Mouse (Mus musculus) cortical plate, adult 2 months (tissue): ENCODE data around the gene Arl5c. TPM values are rescaled to one million over a fixed set of nuclear protein-coding genes. Genes with fewer than 3 reads are reported as not detected.

ENCODE experiments used
- H3K27ac ChIP-seq: fragments of 200-500 bp; 2 replicates; pipeline ENCODE4 v1.5.1; 2012; ENCODE audit warnings: low read length, control low read depth, inconsistent platforms; ENCODE audit not compliant: insufficient read depth
- H3K4me1 ChIP-seq: fragments of 200-500 bp; 2 replicates; pipeline ENCODE4 v1.6.1; 2011; ENCODE audit warnings: low read length; ENCODE audit not compliant: control insufficient read depth, insufficient read depth
- H3K4me3 ChIP-seq: fragments of 200-500 bp; 2 replicates; pipeline ENCODE4 v1.5.1; 2011; ENCODE audit warnings: mild to moderate bottlenecking, low read length, control low read depth; ENCODE audit not compliant: insufficient read depth
- CTCF ChIP-seq: fragments of 200-500 bp; IDR thresholded peaks from 2 replicates; pipeline ENCODE4 v1.5.1; 2011; ENCODE audit warnings: mild to moderate bottlenecking, control low read depth, low read length; ENCODE audit not compliant: insufficient read depth; ENCODE audit errors: extremely low read depth
- POLR2A ChIP-seq: fragments of 200-500 bp; IDR thresholded peaks from 2 replicates; pipeline ENCODE4 v1.6.1; 2011; ENCODE audit warnings: mild to moderate bottlenecking, low read length, control low read depth; ENCODE audit not compliant: insufficient read depth; ENCODE audit errors: extremely low read depth
- polyA plus RNA-seq: library from polyadenylated mRNA; depleted of rRNA; stranded (reverse); fragments of >200 nt; gene quantifications from 2 replicates; pipeline ENCODE4 v1.2.3, GENCODE M21; 2012; rRNA removed

Arl5c gene
- polyA plus RNA-seq, 1 experiment: 2.6 TPM

DNA sequence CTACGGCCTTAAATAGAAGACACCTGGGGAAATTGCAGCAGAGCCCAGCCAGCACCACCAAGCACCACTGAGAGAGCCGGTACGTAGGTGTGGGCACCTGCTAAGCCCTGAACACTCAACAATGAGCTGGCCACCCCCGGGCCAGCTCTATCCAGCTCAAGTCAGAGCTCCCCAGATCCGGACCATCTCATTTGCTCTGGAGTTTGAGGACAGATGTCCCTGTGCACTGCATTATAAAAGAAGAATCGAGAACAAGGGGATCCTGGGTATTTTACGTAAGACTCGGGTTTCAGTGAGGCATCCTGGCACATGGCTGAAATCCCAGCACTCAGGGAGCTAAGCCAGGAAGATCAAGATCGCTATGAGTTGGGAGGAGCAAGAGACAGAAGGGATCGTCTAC is 51.0 kb downstream of the Arl5c start:
- TF ChIP-seq POLR2A (no peak), CTCF (no peak)

DNA sequence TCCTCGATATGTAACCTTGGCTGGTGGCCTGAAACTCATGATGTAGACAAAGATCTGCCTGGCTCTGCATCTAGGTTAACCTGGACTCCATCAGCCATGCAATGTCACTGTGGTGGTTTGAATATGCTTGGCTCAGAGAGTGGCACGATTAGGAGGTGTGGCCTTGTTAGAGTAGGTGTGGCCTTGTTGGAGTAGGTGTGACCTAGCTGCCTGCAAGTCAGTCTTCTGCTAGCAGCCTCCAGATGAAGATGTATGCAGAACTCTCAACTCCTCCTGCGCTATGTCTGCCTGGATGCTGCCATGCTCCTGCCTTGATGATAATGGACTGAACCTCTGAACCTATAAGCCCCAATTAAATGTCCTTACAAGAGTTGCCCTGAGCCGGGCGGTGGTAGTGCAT is 52.7 kb downstream of the Arl5c start:
- H3K4me1 ChIP-seq: no peaks in the 10 kb centered on the region
- TF ChIP-seq CTCF (no peak), POLR2A (no peak)
- H3K4me3 ChIP-seq: no peak overlapping the region
- no peak overlapping the region for H3K27ac ChIP-seq

More for the DNA sequence above, 51.0 kb downstream of the Arl5c start:
- Histone ChIP-seq H3K27ac (no peak overlapping the region), H3K4me3 (no peak overlapping the region), H3K4me1 (peaks cover 2% of the 10 kb centered on the region; the same call in 1 of the 2 replicates)

DNA sequence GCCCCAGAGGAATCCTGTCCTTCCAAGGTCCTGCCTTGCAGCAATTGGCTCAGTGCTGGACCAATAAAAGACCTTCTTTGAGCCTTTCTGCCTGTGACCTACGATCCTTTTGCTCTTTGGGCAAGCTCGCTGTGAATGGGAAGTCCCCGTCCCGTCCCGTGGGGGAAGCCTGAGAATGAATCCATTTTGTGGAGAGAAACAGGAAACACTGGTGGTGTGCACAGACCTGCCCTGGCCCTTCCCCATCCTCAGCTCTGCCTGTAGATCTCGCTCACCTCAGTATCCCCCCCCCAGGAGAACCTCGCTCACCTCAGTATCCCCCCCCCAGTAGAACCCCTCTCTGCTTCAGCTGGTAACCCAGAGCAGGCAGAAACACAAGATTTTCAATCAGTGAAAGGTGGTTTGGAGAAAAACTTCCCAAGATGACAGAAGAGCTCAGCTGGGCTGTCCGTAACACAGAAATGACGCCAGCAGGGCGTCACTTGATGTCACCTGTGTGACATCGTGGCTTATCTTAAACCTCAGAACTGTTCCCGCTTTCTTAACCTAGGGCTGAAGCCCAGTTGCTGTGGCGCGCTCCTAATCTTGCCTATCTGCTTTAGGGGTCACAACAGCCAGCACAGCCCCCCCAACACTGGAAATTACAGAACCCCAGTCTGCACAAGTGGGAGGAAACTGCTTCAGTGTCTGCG is 53.4 kb downstream of the Arl5c start:
- Histone ChIP-seq H3K4me3 (no peak overlapping the region), H3K27ac (no peak overlapping the region)
- no peak for TF ChIP-seq CTCF
- no peak for TF ChIP-seq POLR2A

More for the DNA sequence above, 53.4 kb downstream of the Arl5c start:
- H3K4me1 ChIP-seq: no peaks in the 10 kb centered on the region

Other genes with a start within 250 kb of the Arl5c start
- gene Cwc25, start 229.6 kb downstream of the Arl5c start, polyA plus RNA-seq: 16.4 TPM in 2 replicates
- 0.76 and 1.6 TPM in 2 replicates for gene 1700001P01Rik, start 220.3 kb downstream of the Arl5c start, polyA plus RNA-seq
- 287 and 301 TPM in 2 replicates for gene Rpl23, start 213.7 kb downstream of the Arl5c start, polyA plus RNA-seq
- gene Lasp1, start 197.2 kb downstream of the Arl5c start, polyA plus RNA-seq: 130 and 132 TPM in 2 replicates
- 122 and 130 TPM in 2 replicates for gene B230217C12Rik, start 155.4 kb downstream of the Arl5c start, polyA plus RNA-seq
- 1.3 and 1.6 TPM in 2 replicates for gene Fbxo47, start 112.0 kb downstream of the Arl5c start, polyA plus RNA-seq
- gene Plxdc1, start 9.7 kb downstream of the Arl5c start, polyA plus RNA-seq: 28.6 and 29.2 TPM in 2 replicates
- 114 and 117 TPM in 2 replicates for gene Cacnb1, start 26.9 kb upstream of the Arl5c start, polyA plus RNA-seq
- 880 and 901 TPM in 2 replicates for gene Rpl19, start 30.5 kb upstream of the Arl5c start, polyA plus RNA-seq
- 49.7 and 51.6 TPM in 2 replicates for gene Stac2, start 57.3 kb upstream of the Arl5c start, polyA plus RNA-seq
- 25.0 and 25.6 TPM in 2 replicates for gene Fbxl20, start 154.2 kb upstream of the Arl5c start, polyA plus RNA-seq
- 21.7 and 23.3 TPM in 2 replicates for gene Med1, start 197.1 kb upstream of the Arl5c start, polyA plus RNA-seq
- 18.1 and 18.6 TPM in 2 replicates for gene Cdk12, start 206.9 kb upstream of the Arl5c start, polyA plus RNA-seq